Mouse (Mus musculus) right cerebral cortex, adult 18-20 months (tissue): Measurements from ENCODE around the gene Trpc5os.

Experiments
- DNase-seq: peaks from one replicate; pipeline ENCODE4 v3.0.0; 2022; ENCODE audit warnings: mixed read lengths

Gene Trpc5os

GRCm38 (mm10) chrX:144456281-144456680, at the start of gene Trpc5os:
TSS of gene Trpc5os (plus strand) at chrX:144456581.
- no peak for DNase-seq

GRCm38 (mm10) chrX:144408036-144408435, 48.3 kb upstream of the Trpc5os start:
- DNase-seq, result no peak

- DNase-seq, result no peak
Observed at GRCm38 (mm10) chrX:144420259-144420658, 36.1 kb upstream of the Trpc5os start.

GRCm38 (mm10) chrX:144421091-144421490, 35.3 kb upstream of the Trpc5os start:
- DNase-seq, result no peak

- DNase-seq, result no peak
Observed at GRCm38 (mm10) chrX:144423848-144424247, 32.5 kb upstream of the Trpc5os start.

- DNase-seq, result peak; percentile 2
Observed at GRCm38 (mm10) chrX:144464416-144464815, 8.0 kb downstream of the Trpc5os start.

- DNase-seq, result no peak
Observed at GRCm38 (mm10) chrX:144491394-144491793, 35.0 kb downstream of the Trpc5os start.

- DNase-seq, result no peak
Observed at GRCm38 (mm10) chrX:144523239-144523638, 66.9 kb downstream of the Trpc5os start.

- no peak for DNase-seq
Observed at GRCm38 (mm10) chrX:144526042-144526441, 69.7 kb downstream of the Trpc5os start.
